Mouse (Mus musculus) hematopoietic stem cell, adult 5-6 weeks (primary cell): ENCODE data around the gene Ctsg. TPM values are rescaled to one million over a fixed set of nuclear protein-coding genes. Genes with fewer than 3 reads are reported as not detected.
"Not testable (repeated sequence)": the region's sequence is repeated elsewhere in the genome, so short reads cannot be mapped to it uniquely, and the experiment has no call there.

Experiments used
- ATAC-seq, 2 experiments: fragments of 125-278 bp in 1 of 2; replicated peaks in 1 of 2; 2 replicates each; pipeline ENCODE4 v1.8.0; 2016 to 2017; ENCODE audit warnings: inconsistent platforms in 2 of 2, mild to moderate bottlenecking in 2 of 2, moderate number of reproducible peaks in 2 of 2, low read depth in 1 of 2, moderate TSS enrichment in 1 of 2; ENCODE audit not compliant: low FRiP score in 2 of 2, poor library complexity in 2 of 2, severe bottlenecking in 2 of 2, insufficient read depth in 1 of 2, low TSS enrichment in 1 of 2
- total RNA-seq: library from RNA; stranded (forward); fragments of 172-1452, 232-1000 nt; gene quantifications from 2 replicates; pipeline ENCODE4 v1.2.3, GENCODE M21; 2017

Gene Ctsg
- 140 and 219 TPM in 2 replicates for total RNA-seq

DNA sequence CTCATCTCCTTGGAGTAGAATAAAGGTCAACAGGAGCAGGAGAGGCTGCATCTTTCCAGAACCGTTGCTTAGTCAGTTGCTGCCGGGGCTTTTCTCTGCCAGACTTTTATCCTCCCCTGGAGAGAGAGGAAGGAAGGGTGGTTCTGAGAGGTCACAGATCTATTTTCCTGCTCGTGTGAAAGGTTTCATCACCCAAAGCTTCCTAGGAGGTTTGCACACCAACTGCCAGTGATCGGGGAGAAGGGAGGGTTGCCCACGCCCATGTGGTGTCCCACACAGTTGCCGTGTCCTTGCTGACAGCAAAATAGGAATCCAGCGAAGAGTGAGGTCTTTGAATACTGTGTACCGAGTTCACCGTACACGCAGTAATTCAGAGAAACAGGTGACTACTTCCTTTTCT lies at the start of gene Ctsg:
Gene Ctsg, minus strand, starts transcription at position 189 of the 400 bp plus-strand sequence.
- ATAC-seq, result peak; percentile 34 to 37; a peak in 1 of 4 replicates

DNA sequence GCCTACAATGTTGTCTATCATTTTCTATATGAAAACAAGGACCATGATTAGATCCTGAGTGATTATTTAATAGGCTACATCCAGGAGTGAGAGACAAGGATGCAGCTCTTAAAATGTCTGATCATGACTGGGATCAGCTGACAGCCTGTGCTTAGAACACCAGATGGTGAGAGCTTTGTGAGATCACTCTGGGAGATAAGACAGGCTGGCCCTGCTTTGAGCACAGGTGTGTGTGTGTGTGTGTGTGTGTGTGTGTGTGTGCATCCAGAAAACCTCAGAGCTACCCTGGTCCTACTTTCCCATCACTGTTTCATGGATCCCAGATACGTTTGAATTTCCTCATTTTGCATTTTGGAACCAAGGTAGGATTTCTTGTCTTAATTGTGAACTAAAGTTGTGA lies 31.3 kb upstream of the Ctsg start:
- not testable (repeated sequence) for ATAC-seq

DNA sequence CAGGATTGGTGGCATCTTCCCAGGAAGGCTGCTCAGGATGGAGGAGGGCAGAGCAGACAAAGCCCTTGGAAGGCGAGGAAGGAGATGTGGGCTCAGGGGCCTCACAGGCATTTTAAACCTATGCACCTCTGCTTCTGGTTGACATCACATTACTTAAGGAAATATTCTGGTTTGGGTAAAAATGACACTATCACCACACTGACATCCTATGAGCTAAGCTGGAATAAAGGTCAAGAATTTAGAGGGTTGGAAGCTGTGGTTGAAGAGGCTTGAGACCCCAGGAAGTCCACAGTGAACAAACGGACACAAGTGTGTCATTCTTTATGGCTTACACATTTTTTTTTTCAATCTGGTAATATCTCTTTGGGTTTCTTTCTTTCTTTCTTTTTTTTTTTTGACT lies 30.1 kb upstream of the Ctsg start, which contains the start of gene Gzmd:
Gene Gzmd, minus strand, starts transcription at position 101 of the 400 bp plus-strand sequence.
- ATAC-seq, result not testable (repeated sequence)

DNA sequence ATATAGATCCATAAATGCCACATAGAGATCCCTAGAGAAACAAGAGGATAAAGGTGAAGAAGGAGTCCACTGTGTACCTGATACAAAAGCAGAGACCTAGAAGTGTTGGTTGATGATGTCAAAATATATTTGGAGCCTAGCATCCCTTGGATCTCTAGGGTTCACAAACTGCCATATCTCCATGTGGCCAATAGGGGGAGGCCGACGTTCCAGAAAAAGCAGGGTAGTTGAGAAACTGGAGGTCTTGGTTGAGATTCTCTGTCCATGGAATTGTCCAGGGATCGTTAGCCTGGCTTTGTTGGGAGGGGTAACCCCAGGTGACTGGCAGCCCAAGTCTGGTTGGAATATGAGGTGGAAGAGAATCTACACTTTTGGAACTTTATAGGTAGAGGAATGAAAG lies 26.0 kb upstream of the Ctsg start:
- no peak; a peak in 1 of 4 replicates for ATAC-seq

DNA sequence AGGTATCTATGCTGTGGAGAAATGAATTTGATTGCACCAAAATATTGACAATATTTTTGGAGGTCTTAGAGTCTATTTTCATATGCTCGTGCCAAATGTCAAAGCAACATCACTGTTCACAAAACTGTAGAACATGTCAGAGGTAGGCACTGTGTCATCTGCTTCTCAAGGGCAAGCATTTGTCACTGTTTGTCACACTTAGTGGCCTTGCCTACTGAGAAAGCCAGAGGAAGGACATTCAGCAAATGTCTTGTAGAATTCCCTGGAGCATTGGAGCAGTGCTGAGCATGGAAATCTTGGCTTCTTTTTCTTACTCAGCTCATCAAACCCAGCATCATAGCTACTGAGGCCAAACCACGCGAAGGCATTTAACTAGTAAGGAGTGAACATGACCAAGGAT lies 21.1 kb upstream of the Ctsg start:
- no peak for ATAC-seq

DNA sequence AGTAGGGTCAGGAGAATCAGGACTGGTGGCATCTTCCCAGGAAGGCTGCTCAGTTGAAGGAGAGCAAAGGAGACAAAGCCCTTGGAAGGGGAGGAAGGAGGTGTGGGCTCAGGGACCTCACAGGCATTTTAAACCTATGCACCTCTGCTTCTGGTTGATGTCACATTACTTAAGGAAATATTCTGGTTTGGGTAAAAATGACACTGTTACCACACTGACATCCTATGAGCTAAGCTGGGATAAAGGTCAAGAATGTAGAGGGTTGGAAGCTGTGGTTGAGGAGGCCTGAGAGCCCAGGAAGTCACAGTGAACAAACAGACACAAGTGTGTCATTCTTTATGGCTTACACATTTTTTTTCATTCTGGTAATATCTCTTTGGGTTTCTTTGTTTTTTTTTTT lies 18.2 kb upstream of the Ctsg start, which contains the start of gene Gzme:
Gene Gzme, minus strand, starts transcription at position 101 of the 400 bp plus-strand sequence.
- ATAC-seq, result no peak

DNA sequence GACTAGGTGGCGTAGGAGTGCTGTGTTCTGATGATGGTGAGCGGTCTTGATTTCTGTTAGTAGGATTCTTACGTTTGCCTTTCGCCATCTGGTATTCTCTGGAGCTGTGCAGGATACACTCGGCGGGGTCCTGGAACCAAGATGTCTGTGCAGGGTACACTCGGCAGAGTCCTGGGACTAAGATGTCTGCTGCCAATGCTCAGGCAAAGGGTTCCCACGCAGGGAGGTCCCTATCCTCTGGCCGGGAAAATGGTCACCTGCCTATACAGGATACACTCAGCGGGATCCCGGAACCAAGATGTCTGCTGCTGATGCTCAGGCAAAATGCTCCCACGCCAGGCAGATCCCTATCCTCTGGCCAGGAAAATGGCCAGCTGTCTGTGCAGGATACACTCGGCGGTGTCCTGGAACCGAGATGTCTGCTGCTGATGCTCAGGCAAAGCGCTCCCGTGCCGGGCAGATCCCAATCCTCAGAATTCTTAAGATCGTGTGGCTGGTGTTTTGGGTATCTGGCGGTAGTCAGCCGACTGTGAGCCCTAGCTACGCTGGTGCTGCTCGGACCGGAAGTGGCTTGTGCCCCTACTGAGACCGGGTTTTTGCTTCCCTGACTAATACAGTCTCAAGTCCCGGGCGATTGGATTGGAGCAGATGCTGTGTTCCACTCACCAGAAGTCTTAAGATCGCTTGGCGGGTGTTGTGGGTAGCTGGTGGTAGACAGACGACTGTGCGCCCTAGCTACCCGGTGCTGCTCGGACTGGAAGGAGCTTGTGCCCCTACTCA lies 13.3 kb upstream of the Ctsg start:
- not testable (repeated sequence) for ATAC-seq

DNA sequence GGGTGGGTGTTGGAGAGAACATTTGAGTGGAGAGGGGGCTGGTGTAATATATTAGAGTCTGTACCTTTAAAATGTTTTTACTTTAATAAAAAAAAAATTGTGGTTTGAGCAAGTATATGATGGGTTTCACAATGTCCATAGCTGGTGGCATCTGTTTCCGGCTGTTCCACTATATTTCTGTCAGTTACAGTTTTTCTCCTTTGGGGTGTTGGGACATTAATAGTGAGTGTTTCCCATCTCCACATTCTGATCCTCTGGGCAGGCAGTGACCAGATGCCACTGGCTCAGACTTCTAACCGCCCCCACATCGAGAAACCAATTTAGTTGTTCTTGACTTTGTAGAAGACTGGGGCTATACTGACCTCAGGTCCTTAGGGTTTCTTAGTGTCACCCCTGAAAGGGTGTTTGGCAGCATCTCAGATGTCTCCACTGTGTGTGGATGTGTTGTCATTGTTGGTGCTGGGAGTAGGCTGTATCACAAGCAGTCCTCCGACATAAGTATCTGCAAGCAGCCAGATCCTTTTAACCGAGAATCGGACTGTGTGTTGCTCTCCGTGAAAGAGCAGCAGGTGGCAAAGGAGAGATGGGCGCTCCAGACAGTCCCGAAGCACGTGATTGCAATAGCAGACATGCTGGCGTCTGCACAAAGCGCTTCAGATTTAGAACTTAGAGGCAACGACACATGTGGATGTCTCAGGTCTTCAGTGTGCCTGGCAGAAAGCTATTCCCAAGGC lies 3.2 kb upstream of the Ctsg start:
- ATAC-seq, result peak in 1 of 2 experiments; percentile 29; a peak in 1 of 4 replicates

DNA sequence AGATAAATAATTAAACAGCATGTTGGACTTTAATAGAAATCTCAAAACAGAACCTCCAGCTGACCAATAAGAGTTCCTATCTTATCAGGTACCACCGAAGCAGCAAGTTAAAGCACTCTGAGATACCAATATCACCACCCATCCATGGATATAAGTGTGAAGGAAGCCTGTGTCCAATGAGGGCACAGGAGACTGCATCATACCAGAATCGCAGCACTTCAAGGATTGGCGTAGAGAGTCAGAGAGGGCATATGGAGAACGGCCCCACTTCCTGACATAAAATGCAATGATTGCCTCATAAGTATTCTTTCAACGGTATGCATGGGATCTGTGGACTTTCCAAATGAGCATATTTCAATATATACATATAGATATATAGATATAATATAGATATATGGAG lies 2.6 kb upstream of the Ctsg start:
- ATAC-seq, result peak in 1 of 2 experiments; percentile 35; a peak in 1 of 4 replicates

DNA sequence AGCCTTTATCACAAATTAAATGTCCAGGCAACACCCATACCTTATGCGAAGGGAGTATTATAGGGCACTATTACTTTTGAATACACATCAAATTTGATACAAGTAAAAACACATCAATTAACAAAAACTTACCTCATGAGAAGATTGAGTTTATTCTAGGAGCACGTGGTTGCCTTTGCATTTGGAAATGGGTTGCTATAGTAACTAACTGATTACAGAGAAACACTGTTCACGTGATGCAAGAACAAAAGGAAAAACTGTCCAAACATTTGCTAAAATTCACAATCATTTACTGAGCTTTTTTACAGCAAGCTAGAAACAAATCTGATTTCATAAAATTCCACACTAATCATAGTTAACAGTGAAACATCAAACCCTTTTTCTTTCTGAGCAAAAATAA lies 1.1 kb upstream of the Ctsg start:
- no peak for ATAC-seq

DNA sequence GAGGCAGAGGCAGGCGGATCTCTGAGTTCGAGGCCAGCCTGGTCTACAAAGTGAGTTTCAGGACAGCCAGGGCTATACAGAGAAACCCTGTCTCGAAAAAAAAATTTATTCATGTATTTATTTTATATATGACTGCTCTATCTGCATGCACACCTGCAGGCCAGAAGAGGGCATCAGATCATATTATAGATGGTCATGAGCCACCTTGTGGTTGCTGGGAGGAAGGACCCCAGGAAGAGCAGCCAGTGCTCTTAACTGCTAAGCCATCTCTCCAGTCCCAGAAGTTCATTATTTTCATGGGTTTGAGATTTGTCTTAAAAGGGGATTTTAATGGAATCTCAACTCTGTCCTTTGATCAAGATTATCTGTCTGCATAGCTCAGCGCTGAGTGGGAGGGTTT lies 3.4 kb downstream of the Ctsg start:
- peak; percentile 45 to 56; a peak in 2 of 4 replicates for ATAC-seq

DNA sequence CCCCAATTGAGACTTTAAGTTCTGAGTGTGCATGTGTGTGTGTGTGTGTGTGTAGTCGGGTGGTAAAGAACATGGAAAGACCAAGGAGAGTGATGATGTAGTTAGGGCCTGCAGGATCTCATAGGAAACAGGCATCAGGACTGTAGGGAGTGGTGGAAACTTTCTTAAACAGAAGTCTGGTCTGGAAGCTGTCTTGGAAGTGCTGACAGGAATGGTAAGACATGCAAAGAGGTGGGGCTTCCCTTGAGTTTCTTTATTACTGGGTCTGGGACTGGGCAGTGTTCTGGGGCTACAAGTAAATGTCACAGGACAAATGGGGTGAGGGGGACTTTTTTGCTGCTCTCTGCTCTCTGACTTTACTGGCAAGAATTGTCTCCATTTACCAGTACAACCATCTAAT lies 4.8 kb downstream of the Ctsg start:
- ATAC-seq, result no peak

DNA sequence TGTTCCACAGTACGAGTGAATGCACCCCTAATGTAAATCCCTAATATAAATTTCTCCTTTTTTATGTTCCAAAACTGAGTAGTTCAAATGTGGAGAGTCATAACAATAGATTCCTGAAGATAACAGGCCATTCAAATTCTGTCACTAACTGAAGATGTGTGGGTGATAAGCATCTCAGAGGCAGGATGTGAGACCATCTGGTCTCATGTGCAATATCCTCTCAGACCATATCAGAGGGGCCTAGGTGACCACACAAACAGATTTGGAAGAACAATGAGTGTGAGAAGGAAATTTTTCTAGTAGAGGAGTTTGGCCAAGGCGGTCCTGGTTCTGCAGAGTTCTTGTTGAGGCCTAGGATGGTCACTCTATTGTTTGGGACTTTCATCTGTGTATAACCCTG lies 9.0 kb downstream of the Ctsg start:
- ATAC-seq, result no peak

DNA sequence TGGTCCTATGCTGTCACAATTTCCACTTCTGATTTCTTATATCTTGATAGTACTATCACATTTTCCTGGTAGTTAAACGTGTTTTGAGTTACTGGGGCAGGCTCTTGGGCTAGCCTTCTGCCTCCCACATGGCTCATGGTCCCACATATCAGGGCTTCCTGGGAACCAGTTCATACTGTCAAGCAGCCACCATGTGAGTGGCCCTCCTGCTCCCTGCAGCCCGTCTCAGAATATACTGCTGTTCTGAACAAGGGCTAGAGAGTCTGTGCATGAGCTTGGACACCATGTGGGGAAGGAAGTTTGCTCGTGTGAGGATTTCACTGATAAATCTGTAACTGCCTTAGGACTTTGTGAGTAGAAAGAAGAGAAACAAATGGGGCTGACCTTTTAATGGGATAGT lies 15.7 kb downstream of the Ctsg start:
- ATAC-seq, result no peak

DNA sequence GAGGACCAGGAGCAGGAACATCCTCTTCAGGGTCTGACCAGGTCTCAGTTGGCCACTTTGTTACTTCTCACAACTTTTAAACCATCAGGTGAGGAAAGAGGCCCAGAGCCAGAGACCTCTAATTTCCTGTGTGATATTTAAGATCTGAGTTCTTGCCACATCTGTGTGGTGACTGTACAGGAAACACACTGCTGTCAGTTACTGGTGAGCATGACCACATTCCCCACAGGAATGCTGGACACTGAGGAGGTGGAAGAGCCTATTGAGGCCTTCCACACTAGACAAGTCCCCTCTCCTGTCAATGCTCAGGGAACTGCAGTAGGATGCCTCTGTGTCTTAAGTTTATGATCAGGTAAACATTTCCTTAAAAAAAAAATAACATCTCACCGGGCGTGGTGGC lies 17.2 kb downstream of the Ctsg start, which contains the start of gene Mcpt8:
Gene Mcpt8, minus strand, starts transcription at position 107 of the 400 bp plus-strand sequence.
- ATAC-seq, result 0 out of 4 replicates have a peak, but pooled peaks have one; percentile 17 to 32

DNA sequence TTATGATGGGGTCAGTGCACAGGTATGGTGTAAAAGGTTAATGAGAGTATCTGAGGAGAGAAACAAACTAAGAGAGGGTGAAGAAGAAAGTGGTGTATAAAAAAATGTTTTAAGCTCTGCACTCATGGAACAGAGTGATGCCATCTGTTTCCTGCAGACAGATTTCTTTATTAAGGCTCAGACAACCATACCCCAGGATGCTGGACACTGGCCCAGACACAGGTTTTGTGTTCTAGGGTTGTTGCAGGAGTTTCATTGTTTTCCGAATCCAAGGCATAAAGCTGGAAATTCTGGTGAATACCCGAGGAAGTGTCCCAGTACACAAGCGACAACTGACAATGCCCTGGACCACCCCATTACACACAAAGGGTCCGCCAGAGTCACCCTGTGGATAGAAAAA lies 20.4 kb downstream of the Ctsg start:
- ATAC-seq, result no peak; a peak in 1 of 4 replicates

DNA sequence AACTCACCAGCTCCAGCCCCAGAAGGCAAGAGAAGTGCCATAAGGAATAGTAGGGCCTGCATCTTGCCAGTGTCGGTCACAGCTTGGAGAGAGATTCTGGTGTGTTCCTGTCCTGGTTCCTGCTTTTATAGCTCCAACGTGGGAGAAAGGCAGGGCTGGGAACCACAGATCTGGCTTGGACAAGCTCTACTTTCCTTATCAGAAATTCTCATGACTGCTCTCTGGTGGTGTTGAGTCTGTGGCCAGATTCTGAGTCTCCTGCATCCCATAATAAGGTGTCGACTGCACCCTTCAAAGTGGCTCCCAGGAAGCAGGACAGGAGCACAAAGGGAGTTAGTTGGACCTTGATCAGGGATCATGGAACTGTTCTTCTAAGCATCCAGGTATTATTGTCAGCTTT lies 40.2 kb downstream of the Ctsg start, which contains the start of gene Mcpt4:
Gene Mcpt4, minus strand, starts transcription at position 101 of the 400 bp plus-strand sequence.
- not testable (repeated sequence) for ATAC-seq

DNA sequence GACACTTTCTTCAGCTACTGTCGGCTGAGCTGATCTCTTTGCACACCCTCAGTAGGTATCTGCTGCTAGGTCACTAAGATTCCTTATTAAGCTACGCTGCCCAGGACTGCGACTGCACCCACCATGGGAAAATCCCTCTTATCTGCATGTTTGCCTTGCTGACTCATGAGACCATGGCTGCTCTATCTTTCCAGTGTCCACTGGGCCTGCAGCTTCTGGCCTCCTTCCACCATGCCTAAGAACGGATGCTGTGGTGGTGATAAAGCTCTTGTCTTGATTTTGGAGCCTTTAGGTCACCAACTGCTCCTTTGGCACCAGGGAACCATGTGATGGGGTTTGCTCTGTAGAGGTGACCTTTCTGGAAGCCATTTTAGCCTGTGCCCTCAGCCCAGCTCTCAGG lies 44.7 kb downstream of the Ctsg start:
- ATAC-seq, result no peak
